Mouse (Mus musculus) E14TG2a.4 (cell line): ENCODE measurements around the gene Mboat7.

Experiments used
- CTCF ChIP-seq: conservative IDR thresholded peaks from 2 replicates; pipeline ENCODE4 v1.5.1; 2014; ENCODE audit warnings: low read length
- POU5F1 ChIP-seq: IDR thresholded peaks from 2 replicates; pipeline ENCODE4 v1.6.1; 2014; ENCODE audit warnings: low read length, borderline replicate concordance

GRCm38 (mm10) chr7:3685400-3686187, 7.7 kb downstream of the Mboat7 start:
- TF ChIP-seq CTCF (no peak), POU5F1 (no peak)
